ENCODE assay signal across 10 mouse cellular contexts in genomic region chr11:75933371-75933770, GRCm38 (mm10).
"Had no signal": no experiment of that assay in that cellular context is flagged by ENCODE, and none has a peak within 500 bp of the region (broad histone marks: within the 10 kb centered on the region; RNA-seq: fewer than 3 reads in every experiment).

No protein-coding gene starts in this region.

- H3K4me3 ChIP-seq: limb, embryonic 15.5 days; liver, embryonic 12.5 days; midbrain, embryonic 13.5 days; neural tube, embryonic 15.5 days had no signal

- DNase-seq: kidney, postnatal 36 days; layer of hippocampus, adult 9-11 months; layer of hippocampus, postnatal 36 days; lung, embryonic 14.5 days; thymus, postnatal 14 days had no signal

- H3K27ac ChIP-seq: limb, embryonic 15.5 days; liver, embryonic 12.5 days; midbrain, embryonic 13.5 days; neural tube, embryonic 15.5 days; stomach, postnatal 0 days had no signal
